Mouse (Mus musculus) spleen, adult 18-20 months (tissue): ENCODE results near the gene Vmn1r138.
"Not testable (repeated sequence)": the region's sequence is repeated elsewhere in the genome, so short reads cannot be mapped to it uniquely, and the experiment has no call there.

Experiments
- DNase-seq, 2 experiments: peaks; one replicate each; pipeline ENCODE4 v3.0.0; 2022; ENCODE audit warnings: mixed read lengths in 2 of 2

Gene Vmn1r138

GRCm38 (mm10) chr7:22028797-22029196, at the start of gene Vmn1r138:
Vmn1r138 (minus strand) TSS chr7:22028897.
- not testable (repeated sequence) for DNase-seq

GRCm38 (mm10) chr7:22068757-22069156, 40.1 kb upstream of the Vmn1r138 start, which contains the start of gene Vmn1r139:
Vmn1r139 (plus strand) TSS chr7:22069057.
- DNase-seq = not testable (repeated sequence)

GRCm38 (mm10) chr7:22056205-22056604, 27.5 kb upstream of the Vmn1r138 start, which contains the start of gene Gm6176:
Gm6176 (minus strand) TSS chr7:22056305.
- not testable (repeated sequence) for DNase-seq

- DNase-seq = not testable (repeated sequence)
Measured at GRCm38 (mm10) chr7:21994287-21994686, 34.4 kb downstream of the Vmn1r138 start, which contains the start of gene Vmn1r137. Vmn1r137 (plus strand) TSS chr7:21994587.
